Mouse (Mus musculus) cerebellum, postnatal 14 days (tissue): ENCODE measurements at regions not wholly inside any gene's neighbourhood (a gene's known extent, or its start where the extent isn't known, plus 50 kb on each side); places are given as distances from the start of the nearest gene placed in this dataset.

ENCODE experiments used
- DNase-seq, 2 experiments: peaks; one replicate each; pipeline ENCODE4 v3.0.0; 2021; ENCODE audit warnings: mixed read lengths in 2 of 2

- DNase-seq: no peak
Measured at GRCm38 (mm10) chr15:97125836-97126822, 70.4 kb upstream of the Slc38a4 start.

DNA sequence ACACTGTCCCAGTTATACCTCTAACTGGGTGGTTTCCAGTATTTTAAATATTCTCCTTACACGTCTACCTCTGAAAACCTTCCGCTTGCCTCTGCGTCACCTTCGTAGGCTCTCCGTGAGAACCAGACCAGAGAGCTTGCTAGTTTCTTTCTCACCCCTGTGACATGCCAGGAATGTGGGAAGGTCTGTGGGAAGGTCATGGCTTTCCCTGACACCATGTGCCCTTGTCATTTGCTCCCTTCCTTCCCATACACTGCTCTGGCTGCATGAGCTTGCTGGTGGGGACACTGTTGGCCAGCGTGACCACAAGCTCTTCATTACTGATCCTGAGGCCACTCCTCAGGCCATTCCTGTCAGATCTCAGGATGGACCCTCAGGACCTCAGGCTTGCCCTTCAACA is 66.5 kb upstream of the Slc38a4 start:
- no peak for DNase-seq

- DNase-seq: no peak
Measured at GRCm38 (mm10) chr15:97112452-97113200, 56.9 kb upstream of the Slc38a4 start.

DNA sequence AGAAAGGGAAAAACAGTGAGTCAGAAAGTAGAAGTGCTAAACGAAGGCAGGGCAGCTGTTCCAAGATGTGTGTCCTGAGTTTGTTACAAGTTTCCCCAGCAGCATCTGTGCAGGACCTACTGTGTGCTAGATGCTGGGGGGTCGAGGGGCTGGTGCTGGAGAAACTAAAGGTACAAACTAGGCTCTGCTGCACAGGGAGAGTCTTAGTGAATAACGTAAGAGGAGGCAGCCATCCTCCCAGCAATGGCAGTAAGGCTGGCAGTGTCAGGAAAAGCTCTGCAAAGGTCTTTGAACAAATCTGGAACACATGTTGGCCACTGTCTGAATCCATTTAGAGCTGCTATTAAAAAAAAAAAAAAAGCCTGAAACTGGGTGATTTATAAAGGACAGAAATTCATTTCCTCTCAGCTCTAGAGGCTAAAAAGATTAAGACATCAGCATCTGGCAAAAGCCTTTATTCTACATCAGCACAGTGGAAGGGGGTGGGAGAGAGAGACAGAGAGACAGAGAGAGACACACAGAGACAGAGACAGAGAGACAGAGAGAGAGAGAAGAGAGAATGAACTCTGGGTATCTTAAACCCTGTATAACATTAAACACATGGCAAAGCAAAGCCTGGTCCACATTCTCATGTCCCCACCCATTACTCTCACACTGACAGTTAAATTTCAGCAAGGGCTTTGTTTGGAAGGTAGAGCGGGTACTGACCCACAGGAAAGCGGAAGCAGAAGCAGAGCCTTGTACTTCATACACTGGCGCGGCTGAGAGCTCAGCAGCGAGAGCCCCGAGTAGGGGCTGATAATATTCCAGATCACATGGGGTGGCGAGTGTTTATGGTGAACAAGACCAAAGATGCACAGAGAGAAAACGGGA is 55.8 kb upstream of the Slc38a4 start:
- no peak for DNase-seq

DNA sequence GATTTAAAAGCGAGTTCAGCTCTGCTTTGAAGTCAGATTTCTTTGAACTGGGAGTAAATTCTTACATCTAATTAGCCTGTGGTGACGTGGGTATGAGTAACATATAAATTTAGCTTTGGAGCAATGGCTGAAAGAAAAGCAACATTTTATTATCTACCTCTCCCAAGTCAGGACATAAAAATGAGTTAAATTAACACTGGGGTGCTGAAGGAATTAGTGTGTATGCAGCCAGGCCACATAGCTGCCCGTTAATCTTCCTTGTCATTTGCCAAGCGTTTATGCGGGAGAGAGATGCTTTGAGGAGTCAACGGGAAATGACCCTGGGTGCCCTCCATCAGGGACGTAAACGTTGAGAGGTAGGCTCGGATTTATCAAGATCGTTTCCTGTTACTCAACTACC is 52.0 kb upstream of the Slc38a4 start:
- DNase-seq: no peak

DNA sequence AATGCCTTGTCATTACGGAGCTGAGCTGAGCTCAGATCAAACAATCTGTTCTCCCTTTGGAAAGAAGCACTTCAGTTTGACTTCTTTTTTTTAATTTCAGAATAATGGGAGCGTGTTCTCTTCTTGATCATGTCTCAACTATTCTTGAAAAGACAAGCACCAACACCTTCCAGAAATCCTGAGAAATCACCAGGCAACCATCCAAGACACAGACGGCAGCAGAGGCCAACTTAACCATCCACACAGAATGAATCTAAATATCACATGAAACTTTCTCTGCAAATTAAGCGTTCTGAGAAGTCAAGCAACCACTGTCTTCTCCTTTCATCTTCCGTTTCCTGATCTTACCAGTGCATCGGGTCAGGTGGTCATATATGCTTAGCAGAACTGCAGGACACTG is 50.8 kb upstream of the Slc38a4 start:
- DNase-seq: peak in 1 of 2 experiments; percentile 6
